Mouse (Mus musculus): ENCODE results near the gene Syngr1.

GRCm38 (mm10) chr15:80047973-80048372, 43.2 kb upstream of the Syngr1 start:
- TF ChIP-seq CTCF (IDR thresholded peaks at IDR 0.05; ENCODE audit: borderline replicate concordance, extremely low read depth, insufficient read depth, insufficient read length), result no peak
- TF ChIP-seq POLR2A (IDR thresholded peaks at IDR 0.05; ENCODE audit: borderline replicate concordance, extremely low read depth, insufficient read depth, insufficient read length, poor library complexity, severe bottlenecking), result no peak

Data from brain, embryonic 14.5 days (tissue).